Mouse (Mus musculus) midbrain, postnatal 0 days (tissue): Measurements from ENCODE around the gene Bace2. TPM values are rescaled to one million over a fixed set of nuclear protein-coding genes. Genes with fewer than 3 reads are reported as not detected.

Source experiments
- ATAC-seq: fragments of 200-750 bp; cut with Nextera tagmentation; 2 replicates; pipeline ENCODE4 v1.8.0; 2017; ENCODE audit warnings: moderate number of reproducible peaks, mild to moderate bottlenecking, moderate TSS enrichment, moderate library complexity; ENCODE audit not compliant: low FRiP score
- DNase-seq: peaks from one replicate; pipeline ENCODE4 v3.0.0-alpha.2; 2015; ENCODE audit warnings: low spot score
- H3K27ac ChIP-seq: fragments of 300-500 bp; sonication (generic); 2 replicates; pipeline ENCODE4 v1.5.1; 2014; ENCODE audit warnings: low read depth, mild to moderate bottlenecking, low read length, mixed read lengths
- H3K27me3 ChIP-seq: fragments of 300-500 bp; sonication (generic); 2 replicates; pipeline ENCODE4 v1.6.1; 2014; ENCODE audit warnings: low read length, control low read depth, mixed read lengths; ENCODE audit not compliant: insufficient read depth
- H3K36me3 ChIP-seq: fragments of 300-500 bp; sonication (generic); 2 replicates; pipeline ENCODE4 v1.6.1; 2014; ENCODE audit warnings: low read length, control low read depth, mixed read lengths; ENCODE audit not compliant: insufficient read depth
- H3K4me1 ChIP-seq: fragments of 300-500 bp; sonication (generic); 2 replicates; pipeline ENCODE4 v1.6.1; 2014; ENCODE audit warnings: mild to moderate bottlenecking, control low read depth, antibody characterized with exemption, low read length, mixed read lengths; ENCODE audit not compliant: insufficient read depth
- H3K4me2 ChIP-seq: fragments of 300-500 bp; sonication (generic); 2 replicates; pipeline ENCODE4 v1.6.1; 2014; ENCODE audit warnings: low read depth, mild to moderate bottlenecking, low read length, mixed read lengths; ENCODE audit not compliant: poor library complexity, severe bottlenecking
- H3K4me3 ChIP-seq: fragments of 300-500 bp; sonication (generic); 2 replicates; pipeline ENCODE4 v1.5.1; 2014; ENCODE audit warnings: low read depth, mild to moderate bottlenecking, low read length, moderate library complexity
- H3K9ac ChIP-seq: fragments of 300-500 bp; sonication (generic); replicated peaks from 2 replicates; pipeline ENCODE4 v1.6.1; 2014; ENCODE audit warnings: mild to moderate bottlenecking, low read length, moderate library complexity, mixed read lengths; ENCODE audit not compliant: poor library complexity, severe bottlenecking
- H3K9me3 ChIP-seq: fragments of 300-500 bp; sonication (generic); 2 replicates; pipeline ENCODE4 v1.6.1; 2016; ENCODE audit warnings: low read length, control low read depth
- CTCF ChIP-seq: IDR thresholded peaks from 2 replicates; pipeline ENCODE4 v1.5.1; 2016; ENCODE audit warnings: antibody characterized with exemption, mild to moderate bottlenecking
- WGBS: fragments of 180-500 bp; shearing (Covaris S2); extraction: QIAGEN DNeasy Blood & Tissue Kit; methylation state at CpG from one replicate; pipeline ENCODE4 v1.1.7; 2014; 5-methylcytosine and 5-hydroxymethylcytosine counted together
- polyA plus RNA-seq: library from polyadenylated mRNA; unstranded; fragments of >200 nt; fragmentation: Nextera tagmentation; extraction: Ambion mirVana; gene quantifications from 2 replicates; pipeline ENCODE4 v1.2.1, GENCODE M21; 2015
- total RNA-seq: library from RNA; depleted of rRNA; stranded (reverse); fragments of >200 nt; gene quantifications from 2 replicates; pipeline ENCODE4 v1.2.3, GENCODE M21; 2014

The Bace2 gene
- total and polyA plus RNA-seq, 2 experiments from 2014 or later: 2.5 to 3.8 TPM

DNA sequence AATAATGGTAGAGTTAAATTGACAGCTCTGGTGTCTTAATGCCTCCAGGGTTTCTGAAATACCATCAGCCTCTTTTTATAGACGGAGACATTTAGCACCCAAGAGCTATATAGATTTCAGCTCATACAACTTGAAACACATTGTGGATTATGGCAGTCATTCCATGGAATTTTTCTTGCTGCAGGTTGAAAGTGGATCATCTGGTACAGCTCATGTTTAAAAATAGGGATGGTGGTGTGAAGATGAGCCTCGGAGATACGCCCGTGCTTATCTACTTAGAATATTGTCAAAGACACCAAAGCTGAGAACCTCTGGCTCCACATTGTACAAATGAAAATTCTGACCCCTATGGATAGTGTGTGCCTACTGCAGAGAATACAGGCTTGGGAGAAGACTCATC, 73.5 kb downstream of the Bace2 start:
- no peaks in the 10 kb centered on the region for H3K9me3 ChIP-seq
- 89% methylated on average over 4 of the region's 4 CpGs for WGBS
- H3K36me3 ChIP-seq: no peaks in the 10 kb centered on the region
- DNase-seq: no peak
- H3K4me1 ChIP-seq: no peaks in the 10 kb centered on the region
- no peak overlapping the region for H3K4me2 ChIP-seq
- H3K27ac ChIP-seq: no peak overlapping the region
- TF ChIP-seq CTCF: no peak
- no peak for ATAC-seq
- no peaks in the 10 kb centered on the region for H3K27me3 ChIP-seq
- H3K4me3 ChIP-seq: no peak overlapping the region
- no peak overlapping the region for H3K9ac ChIP-seq

GRCm38 (mm10) chr16:97431328-97431727, 74.8 kb downstream of the Bace2 start:
- TF ChIP-seq CTCF: no peak
- no peaks in the 10 kb centered on the region for H3K36me3 ChIP-seq
- 82% methylated on average over 4 of the region's 4 CpGs for WGBS
- H3K4me1 ChIP-seq: no peaks in the 10 kb centered on the region
- H3K9ac ChIP-seq: no peak overlapping the region
- DNase-seq (no peak), ATAC-seq (no peak)
- no peak overlapping the region for H3K4me3 ChIP-seq
- H3K27me3 ChIP-seq: no peaks in the 10 kb centered on the region
- H3K9me3 ChIP-seq: no peaks in the 10 kb centered on the region
- H3K4me2 ChIP-seq: no peak overlapping the region
- no peak overlapping the region for H3K27ac ChIP-seq

DNA sequence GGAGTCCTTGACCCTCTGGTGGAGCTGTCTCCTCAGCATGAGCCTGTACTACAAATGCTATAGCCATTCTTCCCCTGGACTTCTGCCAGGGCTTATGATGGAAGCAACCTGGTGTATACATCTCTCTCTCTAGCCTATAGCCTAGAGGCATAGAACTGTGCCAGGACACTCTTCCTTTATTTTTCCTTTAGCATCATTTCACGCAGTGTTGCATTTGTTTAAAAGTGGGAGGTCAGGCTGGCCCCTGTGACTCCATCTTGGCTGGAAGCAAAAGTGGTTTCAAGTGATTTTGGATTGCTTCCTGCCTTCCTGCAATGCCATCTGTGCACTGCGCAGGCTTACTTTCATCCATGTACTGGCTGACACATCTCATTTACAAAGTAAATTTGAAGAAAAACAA, 77.7 kb downstream of the Bace2 start:
- WGBS: 80% methylated on average over 2 of the region's 2 CpGs
- TF ChIP-seq CTCF: no peak
- Histone ChIP-seq H3K4me2 (no peak overlapping the region), H3K9me3 (no peaks in the 10 kb centered on the region), H3K4me3 (no peak overlapping the region), H3K36me3 (no peaks in the 10 kb centered on the region), H3K27me3 (no peaks in the 10 kb centered on the region), H3K9ac (no peak overlapping the region), H3K4me1 (no peaks in the 10 kb centered on the region), H3K27ac (no peak overlapping the region)
- DNase-seq (peak; percentile 27), ATAC-seq (no peak)

GRCm38 (mm10) chr16:97437448-97438056, 81.0 kb downstream of the Bace2 start:
- Histone ChIP-seq H3K36me3 (no peaks in the 10 kb centered on the region), H3K4me3 (no peak overlapping the region), H3K9me3 (no peaks in the 10 kb centered on the region), H3K27ac (no peak overlapping the region), H3K4me1 (no peaks in the 10 kb centered on the region), H3K4me2 (no peak overlapping the region), H3K27me3 (no peaks in the 10 kb centered on the region), H3K9ac (no peak overlapping the region)
- ATAC-seq (no peak), DNase-seq (peak; percentile 62)
- 47% methylated on average over 1 of the region's 1 CpGs for WGBS
- no peak for TF ChIP-seq CTCF

DNA sequence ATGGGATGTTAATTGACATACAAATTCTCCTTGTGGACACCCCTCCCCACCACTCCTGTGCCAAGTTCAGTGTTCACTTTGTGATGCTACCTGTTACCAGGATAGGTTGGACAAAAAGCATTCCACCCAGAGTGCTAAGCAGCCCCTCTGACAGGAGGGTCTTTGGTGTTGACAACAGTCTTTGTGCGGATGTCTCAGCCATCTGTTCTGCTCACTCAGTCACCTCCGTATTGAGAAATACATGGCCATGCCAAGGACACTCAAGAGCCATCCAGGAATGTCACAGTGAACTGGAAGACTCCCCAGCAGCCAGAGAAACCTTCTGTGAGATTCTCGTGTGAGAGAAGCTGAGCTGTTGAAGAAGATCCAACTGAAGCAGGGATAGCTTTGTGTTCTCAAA, 81.6 kb downstream of the Bace2 start:
- Histone ChIP-seq H3K9me3 (no peaks in the 10 kb centered on the region), H3K27me3 (no peaks in the 10 kb centered on the region), H3K4me3 (no peak overlapping the region), H3K9ac (no peak overlapping the region), H3K4me1 (no peaks in the 10 kb centered on the region), H3K27ac (no peak overlapping the region), H3K4me2 (no peak overlapping the region), H3K36me3 (no peaks in the 10 kb centered on the region)
- ATAC-seq (no peak), DNase-seq (peak; percentile 40)
- WGBS: 73% methylated on average over 3 of the region's 3 CpGs
- no peak for TF ChIP-seq CTCF

DNA sequence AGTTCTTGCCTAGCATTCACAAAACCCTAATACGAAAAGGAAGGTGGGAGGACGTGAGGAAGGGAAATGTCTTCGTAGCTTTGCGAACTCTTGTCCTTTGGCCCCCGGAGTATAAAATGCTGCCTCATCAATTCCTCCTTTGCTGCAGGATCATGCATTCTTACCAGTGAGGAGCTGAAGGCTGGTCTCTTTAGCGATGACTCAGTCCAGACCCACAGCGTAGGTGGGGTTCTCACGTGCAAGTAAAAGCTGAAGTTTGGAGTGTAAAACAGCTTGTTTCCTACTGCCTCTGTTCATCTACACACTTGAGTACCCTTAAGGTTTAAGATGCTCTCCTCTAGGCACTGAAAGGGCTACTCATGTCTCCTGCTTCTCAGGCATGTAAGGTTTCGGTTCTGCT, 85.4 kb downstream of the Bace2 start:
- WGBS: 91% methylated on average over 9 of the region's 9 CpGs
- no peak for TF ChIP-seq CTCF
- Histone ChIP-seq H3K27me3 (no peaks in the 10 kb centered on the region), H3K9ac (no peak overlapping the region), H3K4me2 (no peak overlapping the region), H3K27ac (no peak overlapping the region), H3K4me1 (no peaks in the 10 kb centered on the region), H3K36me3 (no peaks in the 10 kb centered on the region), H3K9me3 (no peaks in the 10 kb centered on the region), H3K4me3 (no peak overlapping the region)
- DNase-seq (no peak), ATAC-seq (no peak)
